Mouse (Mus musculus): ENCODE measurements around the gene Scyl3. TPM values are rescaled to one million over a fixed set of nuclear protein-coding genes. Genes with fewer than 3 reads are reported as not detected.
A peak's percentile ranks its signal among the peaks of the same experiment; 100 is the strongest.

The Scyl3 gene
- polyA plus RNA-seq (2016; fragmentation: Nextera tagmentation; extraction: Ambion mirVana): 18.4 and 18.6 TPM in 2 replicates

GRCm38 (mm10) chr1:163928846-163929245 is at the start of gene Scyl3:
Gene Scyl3, plus strand, starts transcription at chr1:163929100.
- peaks cover 20% of the 10 kb centered on the region for H3K4me1 ChIP-seq
- WGBS: 71% methylated on average over 7 of the region's 7 CpGs
- no peaks in the 10 kb centered on the region for H3K9me3 ChIP-seq
- peak within 1 kb of the TSS; percentile 91 for H3K27ac ChIP-seq (replicated peaks)
- no peak for DNase-seq (ENCODE audit: low spot score)
- peak within 1 kb of the TSS; percentile 96 for H3K4me3 ChIP-seq
- peaks cover 8% of the 10 kb centered on the region for H3K36me3 ChIP-seq (replicated peaks)
- no peaks in the 10 kb centered on the region for H3K27me3 ChIP-seq (replicated peaks; ENCODE audit: low read depth, poor library complexity, severe bottlenecking)

GRCm38 (mm10) chr1:163889629-163890028 is 39.3 kb upstream of the Scyl3 start:
- Histone ChIP-seq H3K27ac (replicated peaks) (no peak overlapping the region), H3K36me3 (replicated peaks) (0 out of 2 replicates have a peak, but pooled peaks cover 2% of the 10 kb centered on the region), H3K27me3 (replicated peaks; ENCODE audit: low read depth, poor library complexity, severe bottlenecking) (no peaks in the 10 kb centered on the region), H3K9me3 (no peaks in the 10 kb centered on the region), H3K4me3 (no peak overlapping the region), H3K4me1 (peaks cover 3% of the 10 kb centered on the region; the same call in 1 of the 2 replicates)
- no peak for DNase-seq (ENCODE audit: low spot score)

GRCm38 (mm10) chr1:163893294-163893693 is 35.6 kb upstream of the Scyl3 start:
- Histone ChIP-seq H3K4me1 (peaks cover 19% of the 10 kb centered on the region), H3K27me3 (replicated peaks; ENCODE audit: low read depth, poor library complexity, severe bottlenecking) (no peaks in the 10 kb centered on the region), H3K9me3 (no peaks in the 10 kb centered on the region), H3K27ac (replicated peaks) (no peak overlapping the region), H3K36me3 (replicated peaks) (no peaks in the 10 kb centered on the region), H3K4me3 (no peak overlapping the region)
- 84% methylated on average over 5 of the region's 5 CpGs for WGBS
- no peak for DNase-seq (ENCODE audit: low spot score)

GRCm38 (mm10) chr1:163893774-163894527 is 34.9 kb upstream of the Scyl3 start:
- no peaks in the 10 kb centered on the region for H3K9me3 ChIP-seq
- H3K4me3 ChIP-seq: no peak overlapping the region
- no peak overlapping the region for H3K27ac ChIP-seq (replicated peaks)
- H3K27me3 ChIP-seq (replicated peaks; ENCODE audit: low read depth, poor library complexity, severe bottlenecking): no peaks in the 10 kb centered on the region
- WGBS: 74% methylated on average over 11 of the region's 11 CpGs
- DNase-seq (ENCODE audit: low spot score): peak; percentile 25
- H3K36me3 ChIP-seq (replicated peaks): no peaks in the 10 kb centered on the region
- H3K4me1 ChIP-seq: peaks cover 23% of the 10 kb centered on the region

- peak; percentile 38 for DNase-seq (ENCODE audit: low spot score)
- Histone ChIP-seq H3K4me3 (no peak overlapping the region), H3K27ac (replicated peaks) (no peak overlapping the region; the same call in 1 of the 2 replicates), H3K4me1 (peaks cover 35% of the 10 kb centered on the region), H3K36me3 (replicated peaks) (no peaks in the 10 kb centered on the region), H3K27me3 (replicated peaks; ENCODE audit: low read depth, poor library complexity, severe bottlenecking) (no peaks in the 10 kb centered on the region), H3K9me3 (no peaks in the 10 kb centered on the region)
- 47% methylated on average over 5 of the region's 5 CpGs for WGBS
Measured at GRCm38 (mm10) chr1:163898291-163898764, 30.6 kb upstream of the Scyl3 start.

GRCm38 (mm10) chr1:163899575-163899974 is 29.3 kb upstream of the Scyl3 start:
- 91% methylated on average over 2 of the region's 2 CpGs for WGBS
- no peaks in the 10 kb centered on the region for H3K9me3 ChIP-seq
- H3K4me1 ChIP-seq: peaks cover 32% of the 10 kb centered on the region
- H3K27ac ChIP-seq (replicated peaks): no peak overlapping the region
- no peak overlapping the region for H3K4me3 ChIP-seq
- H3K27me3 ChIP-seq (replicated peaks; ENCODE audit: low read depth, poor library complexity, severe bottlenecking): no peaks in the 10 kb centered on the region
- no peaks in the 10 kb centered on the region for H3K36me3 ChIP-seq (replicated peaks)
- no peak for DNase-seq (ENCODE audit: low spot score)

GRCm38 (mm10) chr1:163900168-163900567 is 28.7 kb upstream of the Scyl3 start:
- H3K4me3 ChIP-seq: no peak overlapping the region
- no peak overlapping the region for H3K27ac ChIP-seq (replicated peaks)
- H3K27me3 ChIP-seq (replicated peaks; ENCODE audit: low read depth, poor library complexity, severe bottlenecking): no peaks in the 10 kb centered on the region
- no peaks in the 10 kb centered on the region for H3K36me3 ChIP-seq (replicated peaks)
- H3K9me3 ChIP-seq: no peaks in the 10 kb centered on the region
- WGBS: 81% methylated on average over 2 of the region's 2 CpGs
- H3K4me1 ChIP-seq: peaks cover 32% of the 10 kb centered on the region
- DNase-seq (ENCODE audit: low spot score): no peak

GRCm38 (mm10) chr1:163903411-163903810 is 25.5 kb upstream of the Scyl3 start:
- 86% methylated on average over 3 of the region's 3 CpGs for whole genome bisulfite sequencing
- peaks cover 39% of the 10 kb centered on the region for H3K4me1 ChIP-seq
- no peaks in the 10 kb centered on the region for H3K9me3 ChIP-seq

GRCm38 (mm10) chr1:163907007-163907811 is 21.7 kb upstream of the Scyl3 start:
- DNase-seq (ENCODE audit: low spot score): no peak
- no peak overlapping the region for H3K4me3 ChIP-seq
- no peaks in the 10 kb centered on the region for H3K9me3 ChIP-seq
- peaks cover 30% of the 10 kb centered on the region for H3K4me1 ChIP-seq
- H3K36me3 ChIP-seq (replicated peaks): no peaks in the 10 kb centered on the region
- WGBS: 26% methylated on average over 4 of the region's 4 CpGs
- peak overlapping the region; percentile 67 for H3K27ac ChIP-seq (replicated peaks)
- H3K27me3 ChIP-seq (replicated peaks; ENCODE audit: low read depth, poor library complexity, severe bottlenecking): no peaks in the 10 kb centered on the region

More at GRCm38 (mm10) chr1:163903411-163903810, 25.5 kb upstream of the Scyl3 start:
- Histone ChIP-seq H3K4me3 (no peak overlapping the region), H3K27me3 (replicated peaks; ENCODE audit: low read depth, poor library complexity, severe bottlenecking) (no peaks in the 10 kb centered on the region), H3K27ac (replicated peaks) (no peak overlapping the region), H3K36me3 (replicated peaks) (no peaks in the 10 kb centered on the region)
- no peak for DNase-seq (ENCODE audit: low spot score)

- no peak overlapping the region for H3K4me3 ChIP-seq
- 51% methylated on average over 11 of the region's 11 CpGs for WGBS
- peak overlapping the region; percentile 52 for H3K27ac ChIP-seq (replicated peaks)
- H3K4me1 ChIP-seq: peaks cover 30% of the 10 kb centered on the region
- no peaks in the 10 kb centered on the region for H3K36me3 ChIP-seq (replicated peaks)
- no peaks in the 10 kb centered on the region for H3K27me3 ChIP-seq (replicated peaks; ENCODE audit: low read depth, poor library complexity, severe bottlenecking)
- no peaks in the 10 kb centered on the region for H3K9me3 ChIP-seq
- no peak for DNase-seq (ENCODE audit: low spot score)
Measured at GRCm38 (mm10) chr1:163908389-163908788, 20.5 kb upstream of the Scyl3 start.

GRCm38 (mm10) chr1:163910343-163910742 is 18.6 kb upstream of the Scyl3 start:
- H3K4me1 ChIP-seq: peaks cover 30% of the 10 kb centered on the region
- no peak for DNase-seq (ENCODE audit: low spot score)
- H3K4me3 ChIP-seq: no peak overlapping the region
- H3K36me3 ChIP-seq (replicated peaks): no peaks in the 10 kb centered on the region
- 6% methylated on average over 2 of the region's 2 CpGs for WGBS
- H3K9me3 ChIP-seq: no peaks in the 10 kb centered on the region
- H3K27ac ChIP-seq (replicated peaks): peak overlapping the region; percentile 24; the same call in 1 of the 2 replicates
- H3K27me3 ChIP-seq (replicated peaks; ENCODE audit: low read depth, poor library complexity, severe bottlenecking): no peaks in the 10 kb centered on the region

GRCm38 (mm10) chr1:163910785-163911184 is 18.1 kb upstream of the Scyl3 start:
- Histone ChIP-seq H3K4me3 (no peak overlapping the region), H3K36me3 (replicated peaks) (peaks cover 4% of the 10 kb centered on the region), H3K27ac (replicated peaks) (peak overlapping the region; percentile 24; the same call in 1 of the 2 replicates), H3K27me3 (replicated peaks; ENCODE audit: low read depth, poor library complexity, severe bottlenecking) (no peaks in the 10 kb centered on the region), H3K4me1 (peaks cover 28% of the 10 kb centered on the region), H3K9me3 (no peaks in the 10 kb centered on the region)
- 91% methylated on average over 9 of the region's 9 CpGs for WGBS
- DNase-seq (ENCODE audit: low spot score): no peak
